Mouse (Mus musculus): ENCODE measurements around the gene Ccdc40. TPM values are rescaled to one million over a fixed set of nuclear protein-coding genes. Genes with fewer than 3 reads are reported as not detected.

Gene Ccdc40
- polyA plus RNA-seq, 1 experiment from 2014 or later: 18.6 TPM

DNA sequence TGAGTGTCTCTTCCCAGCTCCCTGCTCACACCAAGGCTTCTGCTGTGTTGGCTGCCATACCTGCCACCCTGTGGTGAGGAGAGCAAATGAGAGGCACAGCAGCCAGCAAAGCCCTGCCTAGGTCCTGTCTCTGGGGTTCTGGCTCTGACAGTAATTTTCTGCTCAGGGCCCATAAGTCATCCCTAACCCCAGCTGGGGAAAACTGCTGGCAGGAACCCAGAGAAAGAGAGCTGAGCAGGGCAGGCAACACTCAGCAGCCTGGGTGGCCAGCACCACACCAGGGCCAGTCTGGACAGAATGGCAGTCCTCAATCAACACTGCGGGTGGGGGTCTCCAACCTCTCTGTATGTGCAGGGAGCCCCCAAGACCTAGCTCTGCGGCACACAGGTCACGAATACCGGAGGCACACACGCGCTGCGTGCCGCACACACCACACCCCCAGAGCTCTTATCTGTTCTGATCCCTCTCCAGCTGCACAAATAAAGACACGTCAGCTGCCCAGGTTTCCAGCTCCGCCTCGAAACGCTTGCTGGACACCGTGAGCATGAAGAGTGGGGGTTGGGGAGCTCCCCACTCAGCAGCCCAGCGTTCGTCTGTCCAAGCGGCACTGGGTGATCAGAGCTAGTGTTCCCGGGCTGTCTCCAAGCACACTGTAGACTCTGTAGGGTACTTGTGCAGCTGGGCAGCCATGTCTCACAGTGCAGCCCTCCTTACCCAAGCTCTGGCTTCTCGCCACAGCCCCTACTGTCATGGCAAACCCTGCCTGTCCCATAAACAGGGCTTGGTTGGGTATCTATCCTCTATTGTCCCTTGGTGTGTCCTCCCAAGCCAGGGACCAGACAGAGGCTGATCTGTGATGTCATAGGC, 13.1 kb upstream of the Ccdc40 start:
- Histone ChIP-seq H3K36me3 (ENCODE audit: control insufficient read depth, insufficient read depth, low read length) (0 out of 2 replicates have a peak, but pooled peaks cover 2% of the 10 kb centered on the region), H3K27ac (ENCODE audit: low read depth, low read length) (peak overlapping the region; percentile 74), H3K4me1 (ENCODE audit: control insufficient read depth, insufficient read depth, low read length) (peaks cover 36% of the 10 kb centered on the region), H3K4me2 (peak overlapping the region; percentile 36), H3K27me3 (ENCODE audit: control insufficient read depth, insufficient read depth, low read length) (no peaks in the 10 kb centered on the region), H3K9ac (ENCODE audit: low read length) (peak overlapping the region; percentile 43), H3K9me3 (ENCODE audit: control insufficient read depth, low read length) (no peaks in the 10 kb centered on the region), H3K4me3 (ENCODE audit: low read depth, low read length) (no peak overlapping the region)
- WGBS: 9% methylated on average over 18 of the region's 18 CpGs
- DNase-seq (ENCODE audit: low spot score, missing footprints) (peak; percentile 93), ATAC-seq (ENCODE audit: low FRiP score) (peak; percentile 68; the same call in 1 of the 2 replicates)

DNA sequence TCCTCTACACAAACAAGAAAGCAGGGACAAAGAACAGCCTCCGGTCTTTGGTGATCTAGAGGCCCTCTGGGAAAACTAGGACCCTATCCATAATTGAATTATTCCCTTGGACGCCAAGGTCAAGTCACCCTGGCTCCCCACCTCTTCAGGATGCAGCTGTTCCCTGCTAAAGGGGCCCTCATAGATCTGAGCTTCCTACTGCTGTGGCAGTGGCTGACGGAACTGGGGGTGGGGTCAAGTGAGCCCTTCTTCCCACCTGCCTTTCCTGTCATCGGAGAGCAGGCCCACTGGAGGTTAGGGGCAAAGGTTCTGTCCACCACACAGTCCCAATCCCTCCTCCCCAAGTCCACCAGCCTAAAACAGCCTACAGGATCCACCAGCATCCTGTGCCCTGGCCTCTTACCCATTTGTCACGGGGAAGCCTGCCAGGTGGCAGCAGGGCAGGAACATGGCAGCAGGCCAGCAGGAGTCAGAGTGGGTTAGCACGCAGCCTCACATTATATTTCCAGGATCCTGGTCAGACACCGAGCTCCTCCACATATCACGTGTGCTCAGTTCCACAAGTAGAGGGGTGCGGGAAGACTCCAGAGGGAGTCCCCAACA, 12.4 kb upstream of the Ccdc40 start:
- peak overlapping the region; percentile 74 for H3K27ac ChIP-seq (ENCODE audit: low read depth, low read length)
- WGBS: 59% methylated on average over 9 of the region's 9 CpGs
- H3K9ac ChIP-seq (ENCODE audit: low read length): peak overlapping the region; percentile 43; the same call in 1 of the 2 replicates
- DNase-seq (ENCODE audit: low spot score, missing footprints): peak; percentile 91
- ATAC-seq (ENCODE audit: low FRiP score): peak; percentile 33; the same call in 1 of the 2 replicates
- H3K4me2 ChIP-seq: peak overlapping the region; percentile 36
- no peaks in the 10 kb centered on the region for H3K9me3 ChIP-seq (ENCODE audit: control insufficient read depth, low read length)
- H3K27me3 ChIP-seq (ENCODE audit: control insufficient read depth, insufficient read depth, low read length): no peaks in the 10 kb centered on the region
- no peak overlapping the region for H3K4me3 ChIP-seq (ENCODE audit: low read depth, low read length)
- 0 out of 2 replicates have a peak, but pooled peaks cover 2% of the 10 kb centered on the region for H3K36me3 ChIP-seq (ENCODE audit: control insufficient read depth, insufficient read depth, low read length)
- peaks cover 37% of the 10 kb centered on the region for H3K4me1 ChIP-seq (ENCODE audit: control insufficient read depth, insufficient read depth, low read length)

DNA sequence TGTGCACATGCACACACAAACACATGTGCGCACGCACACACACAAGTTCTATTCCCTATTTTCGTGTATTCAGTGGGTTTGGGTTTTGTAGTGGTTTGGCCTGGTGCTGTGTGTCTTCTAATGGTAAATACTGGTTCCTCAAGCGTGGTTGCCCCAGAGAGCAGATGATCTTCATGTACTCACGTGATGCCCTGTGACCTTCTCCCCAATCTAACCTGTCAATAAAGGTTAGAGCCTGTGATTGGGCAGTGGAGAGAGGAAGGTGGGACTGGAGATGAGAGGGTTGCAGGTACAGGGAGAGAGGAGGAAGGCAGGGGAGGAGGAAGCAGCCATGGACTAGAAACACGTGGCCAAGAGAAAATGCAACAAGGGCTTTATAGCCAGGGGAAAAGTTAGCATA, 10.5 kb upstream of the Ccdc40 start:
- no peaks in the 10 kb centered on the region for H3K9me3 ChIP-seq (ENCODE audit: control insufficient read depth, low read length)
- no peak overlapping the region for H3K9ac ChIP-seq (ENCODE audit: low read length)
- peaks cover 45% of the 10 kb centered on the region for H3K4me1 ChIP-seq (ENCODE audit: control insufficient read depth, insufficient read depth, low read length)
- no peaks in the 10 kb centered on the region for H3K36me3 ChIP-seq (ENCODE audit: control insufficient read depth, insufficient read depth, low read length)
- ATAC-seq (ENCODE audit: low FRiP score): no peak
- 92% methylated on average over 6 of the region's 6 CpGs for WGBS
- H3K4me3 ChIP-seq (ENCODE audit: low read depth, low read length): no peak overlapping the region
- DNase-seq (ENCODE audit: low spot score, missing footprints): no peak
- no peak overlapping the region for H3K4me2 ChIP-seq
- H3K27ac ChIP-seq (ENCODE audit: low read depth, low read length): no peak overlapping the region
- no peaks in the 10 kb centered on the region for H3K27me3 ChIP-seq (ENCODE audit: control insufficient read depth, insufficient read depth, low read length)

DNA sequence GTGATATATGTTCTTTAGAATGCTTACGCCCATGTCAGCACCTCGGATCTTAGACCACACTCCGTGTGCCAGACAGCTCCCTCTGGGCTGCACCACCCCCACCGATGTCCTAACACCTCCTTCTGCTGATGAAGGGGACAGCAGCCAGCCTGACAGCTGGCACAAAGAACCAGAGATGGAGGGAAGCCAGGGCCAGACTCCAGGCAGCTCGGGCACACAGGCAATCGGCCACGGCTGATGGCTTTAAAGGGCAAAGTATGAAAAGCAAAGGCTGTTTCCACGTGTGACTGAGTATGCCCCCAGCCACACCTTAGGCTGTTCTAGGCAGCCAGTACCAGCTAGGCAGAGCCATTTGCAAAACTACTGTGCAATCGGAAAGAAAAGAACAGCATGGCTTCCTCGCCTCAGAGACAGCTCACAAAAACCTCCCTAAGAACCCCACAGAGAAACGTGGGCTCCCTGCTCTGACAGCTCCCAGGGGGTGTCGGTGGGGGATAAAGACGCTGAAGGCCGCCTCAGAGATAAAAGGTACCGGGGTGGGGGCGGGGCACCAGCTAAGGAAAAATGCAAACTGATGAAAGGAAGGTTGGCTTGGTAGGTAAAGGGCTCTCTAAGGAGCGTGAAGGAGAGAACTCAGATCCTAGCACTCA, 8.4 kb upstream of the Ccdc40 start:
- Histone ChIP-seq H3K36me3 (ENCODE audit: control insufficient read depth, insufficient read depth, low read length) (no peaks in the 10 kb centered on the region), H3K27ac (ENCODE audit: low read depth, low read length) (no peak overlapping the region), H3K9ac (ENCODE audit: low read length) (peak overlapping the region; percentile 31; the same call in 1 of the 2 replicates), H3K4me2 (peak overlapping the region; percentile 1; the same call in 1 of the 2 replicates), H3K9me3 (ENCODE audit: control insufficient read depth, low read length) (no peaks in the 10 kb centered on the region), H3K27me3 (ENCODE audit: control insufficient read depth, insufficient read depth, low read length) (no peaks in the 10 kb centered on the region), H3K4me3 (ENCODE audit: low read depth, low read length) (no peak overlapping the region), H3K4me1 (ENCODE audit: control insufficient read depth, insufficient read depth, low read length) (peaks cover 42% of the 10 kb centered on the region)
- DNase-seq (ENCODE audit: low spot score, missing footprints) (no peak), ATAC-seq (ENCODE audit: low FRiP score) (no peak)
- WGBS: 12% methylated on average over 17 of the region's 17 CpGs

DNA sequence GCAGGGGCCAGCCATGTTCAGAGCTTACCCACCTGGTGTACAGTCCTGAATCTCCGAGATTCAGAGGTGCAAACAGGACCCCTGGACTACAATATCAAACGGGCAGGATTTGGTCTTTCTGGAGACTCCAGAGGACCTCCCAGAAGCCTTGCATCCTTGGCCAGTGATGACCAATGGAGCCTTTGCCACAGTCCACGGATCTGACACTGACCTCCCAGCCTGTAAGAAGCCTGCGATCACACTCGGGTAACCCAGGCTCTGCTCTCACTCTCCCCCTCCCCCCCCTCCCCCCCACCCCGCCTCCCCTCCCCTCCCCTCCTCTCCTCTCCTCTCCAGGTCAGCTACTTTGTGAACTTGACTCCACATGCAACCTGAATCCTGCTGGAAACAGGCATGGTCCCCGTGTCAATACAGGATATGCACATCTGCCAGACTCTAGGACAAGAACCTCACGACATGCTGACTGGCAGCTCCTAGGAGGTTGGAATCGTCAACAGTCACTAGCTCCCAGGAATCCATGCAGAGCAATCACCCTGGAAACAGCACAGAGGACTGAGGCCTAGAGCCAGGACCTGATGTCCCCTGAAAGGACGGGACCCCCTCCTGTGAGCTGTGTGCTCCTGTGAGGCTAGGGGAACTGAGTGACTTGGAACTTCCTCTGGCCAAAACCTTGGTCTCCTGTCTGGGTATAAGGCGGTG, 6.4 kb upstream of the Ccdc40 start:
- no peak overlapping the region for H3K4me2 ChIP-seq
- no peaks in the 10 kb centered on the region for H3K36me3 ChIP-seq (ENCODE audit: control insufficient read depth, insufficient read depth, low read length)
- no peak overlapping the region; the same call in 1 of the 2 replicates for H3K9ac ChIP-seq (ENCODE audit: low read length)
- DNase-seq (ENCODE audit: low spot score, missing footprints) (no peak), ATAC-seq (ENCODE audit: low FRiP score) (no peak)
- no peaks in the 10 kb centered on the region for H3K27me3 ChIP-seq (ENCODE audit: control insufficient read depth, insufficient read depth, low read length)
- 31% methylated on average over 10 of the region's 11 CpGs for WGBS
- H3K9me3 ChIP-seq (ENCODE audit: control insufficient read depth, low read length): no peaks in the 10 kb centered on the region
- H3K27ac ChIP-seq (ENCODE audit: low read depth, low read length): no peak overlapping the region
- no peak overlapping the region for H3K4me3 ChIP-seq (ENCODE audit: low read depth, low read length)
- peaks cover 32% of the 10 kb centered on the region for H3K4me1 ChIP-seq (ENCODE audit: control insufficient read depth, insufficient read depth, low read length)

DNA sequence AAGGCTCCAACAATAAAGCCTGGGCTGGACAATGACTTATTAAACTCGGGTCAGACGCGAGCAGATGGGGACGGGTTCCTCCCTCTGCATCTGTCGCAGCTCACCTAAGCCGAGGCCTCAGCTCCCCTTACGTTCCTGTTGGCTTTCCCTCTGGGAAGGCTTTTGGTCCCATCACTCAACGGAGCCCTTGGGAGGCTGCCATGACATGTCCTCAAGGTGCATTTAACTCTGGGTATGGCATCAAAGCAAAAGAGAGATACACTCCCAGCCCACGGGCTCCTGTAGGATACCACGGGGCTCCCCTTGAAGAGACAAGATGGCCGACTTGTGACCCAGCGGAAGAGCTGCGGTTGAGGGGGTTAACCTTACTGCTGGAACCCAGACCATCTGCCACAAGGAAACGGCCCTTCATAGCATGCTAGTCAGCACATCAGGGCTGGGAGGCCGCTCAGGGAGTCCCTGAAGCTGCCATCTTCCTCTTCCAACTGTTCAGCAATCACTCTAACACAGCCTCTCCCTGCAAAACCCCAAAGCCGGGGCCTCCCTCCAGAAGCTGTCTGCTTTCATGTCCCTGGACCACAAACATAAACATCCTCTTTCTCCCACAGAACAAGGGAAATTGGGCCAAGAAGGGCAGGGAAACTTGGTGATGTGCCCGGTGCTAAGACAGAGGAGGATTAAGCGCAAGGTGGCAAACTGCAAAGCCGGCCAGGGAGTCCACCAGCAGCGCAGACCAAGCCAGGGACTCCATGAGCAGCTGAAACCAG, 5.1 kb upstream of the Ccdc40 start:
- no peak overlapping the region for H3K4me3 ChIP-seq (ENCODE audit: low read depth, low read length)
- no peak overlapping the region for H3K4me2 ChIP-seq
- H3K27me3 ChIP-seq (ENCODE audit: control insufficient read depth, insufficient read depth, low read length): no peaks in the 10 kb centered on the region
- H3K9me3 ChIP-seq (ENCODE audit: control insufficient read depth, low read length): no peaks in the 10 kb centered on the region
- ATAC-seq (ENCODE audit: low FRiP score) (no peak), DNase-seq (ENCODE audit: low spot score, missing footprints) (no peak)
- H3K27ac ChIP-seq (ENCODE audit: low read depth, low read length): no peak overlapping the region
- H3K36me3 ChIP-seq (ENCODE audit: control insufficient read depth, insufficient read depth, low read length): no peaks in the 10 kb centered on the region
- H3K9ac ChIP-seq (ENCODE audit: low read length): no peak overlapping the region
- H3K4me1 ChIP-seq (ENCODE audit: control insufficient read depth, insufficient read depth, low read length): peaks cover 38% of the 10 kb centered on the region
- WGBS: 89% methylated on average over 20 of the region's 20 CpGs

DNA sequence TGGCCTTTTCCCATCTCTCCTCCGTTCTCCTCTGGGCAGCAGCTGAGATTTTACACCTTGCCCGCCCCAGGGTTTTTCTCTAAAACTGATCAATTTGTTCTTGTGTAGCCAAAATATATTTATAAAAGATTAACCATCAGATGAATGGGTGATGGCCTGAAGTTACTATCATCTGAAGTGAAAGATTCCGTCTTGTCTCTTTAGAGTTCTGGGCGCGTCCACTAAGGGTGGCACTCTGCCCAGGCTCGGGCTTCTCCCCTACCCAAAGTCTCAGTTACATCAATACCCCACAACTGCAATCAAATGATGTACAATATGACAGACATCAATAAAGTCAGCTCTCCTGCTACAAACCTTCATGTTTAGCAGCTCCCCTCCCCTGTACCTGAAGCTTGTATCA, 3.4 kb upstream of the Ccdc40 start:
- Histone ChIP-seq H3K9me3 (ENCODE audit: control insufficient read depth, low read length) (no peaks in the 10 kb centered on the region), H3K4me1 (ENCODE audit: control insufficient read depth, insufficient read depth, low read length) (peaks cover 42% of the 10 kb centered on the region), H3K4me2 (no peak overlapping the region), H3K9ac (ENCODE audit: low read length) (no peak overlapping the region), H3K27me3 (ENCODE audit: control insufficient read depth, insufficient read depth, low read length) (no peaks in the 10 kb centered on the region), H3K27ac (ENCODE audit: low read depth, low read length) (no peak overlapping the region), H3K36me3 (ENCODE audit: control insufficient read depth, insufficient read depth, low read length) (no peaks in the 10 kb centered on the region), H3K4me3 (ENCODE audit: low read depth, low read length) (no peak overlapping the region)
- WGBS: 93% methylated on average over 6 of the region's 6 CpGs
- DNase-seq (ENCODE audit: low spot score, missing footprints): no peak
- no peak for ATAC-seq (ENCODE audit: low FRiP score)

DNA sequence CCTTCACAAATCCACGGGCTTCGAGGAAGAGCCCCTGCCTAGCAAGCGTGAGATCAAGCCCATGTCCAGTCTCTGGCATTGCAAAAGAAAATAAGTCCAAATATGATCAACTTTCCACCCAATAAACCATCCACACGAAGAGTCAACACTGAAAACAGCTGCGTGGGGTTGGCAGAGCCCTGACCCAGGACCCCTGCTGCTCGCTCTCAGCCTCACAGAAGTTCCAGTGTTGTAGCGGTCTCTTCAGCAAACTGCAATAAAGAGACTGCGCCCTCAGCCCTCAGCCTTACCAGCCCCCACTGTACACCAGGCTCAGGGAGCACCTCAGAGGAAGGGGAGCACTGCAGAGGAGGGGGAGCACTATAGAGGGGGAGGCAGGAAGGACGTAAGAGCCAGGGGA, 2.7 kb upstream of the Ccdc40 start:
- no peak overlapping the region for H3K27ac ChIP-seq (ENCODE audit: low read depth, low read length)

More for the DNA sequence above, 2.7 kb upstream of the Ccdc40 start:
- H3K9me3 ChIP-seq (ENCODE audit: control insufficient read depth, low read length): no peaks in the 10 kb centered on the region
- H3K4me1 ChIP-seq (ENCODE audit: control insufficient read depth, insufficient read depth, low read length): peaks cover 39% of the 10 kb centered on the region
- ATAC-seq (ENCODE audit: low FRiP score) (no peak), DNase-seq (ENCODE audit: low spot score, missing footprints) (no peak)
- no peak overlapping the region for H3K9ac ChIP-seq (ENCODE audit: low read length)
- no peaks in the 10 kb centered on the region for H3K27me3 ChIP-seq (ENCODE audit: control insufficient read depth, insufficient read depth, low read length)
- H3K4me2 ChIP-seq: no peak overlapping the region
- H3K36me3 ChIP-seq (ENCODE audit: control insufficient read depth, insufficient read depth, low read length): no peaks in the 10 kb centered on the region
- no peak overlapping the region for H3K4me3 ChIP-seq (ENCODE audit: low read depth, low read length)
- 77% methylated on average over 9 of the region's 9 CpGs for WGBS

Data from midbrain, embryonic 11.5 days (tissue).